Mouse (Mus musculus) testis, adult 2 months (tissue): ENCODE measurements around the gene Gstm7.

ENCODE experiments used
- CTCF ChIP-seq: fragments of 200-500 bp; IDR thresholded peaks from 2 replicates; pipeline ENCODE4 v1.5.1; 2012; ENCODE audit warnings: low read depth, mild to moderate bottlenecking, inconsistent platforms, low read length, moderate library complexity; ENCODE audit not compliant: control insufficient read depth, insufficient read depth, insufficient replicate concordance
- POLR2A ChIP-seq: fragments of 200-500 bp; IDR thresholded peaks from 2 replicates; pipeline ENCODE4 v1.6.1; 2012; ENCODE audit warnings: low read depth, mild to moderate bottlenecking, inconsistent platforms, low read length, moderate library complexity; ENCODE audit not compliant: control insufficient read depth

- no peak for TF ChIP-seq CTCF
- TF ChIP-seq POLR2A = no peak
Observed at GRCm38 (mm10) chr3:107920348-107920747, 11.3 kb downstream of the Gstm7 start.
